Mouse (Mus musculus) stomach, embryonic 16.5 days (tissue): ENCODE results near the gene 9130019O22Rik. TPM values are rescaled to one million over a fixed set of nuclear protein-coding genes. Genes with fewer than 3 reads are reported as not detected.
"Not testable (repeated sequence)": the region's sequence is repeated elsewhere in the genome, so short reads cannot be mapped to it uniquely, and the experiment has no call there.

Experiments
- ATAC-seq: fragments of 200-750 bp; cut with Nextera tagmentation; 2 replicates; pipeline ENCODE4 v1.8.0; 2017; ENCODE audit warnings: moderate number of reproducible peaks, moderate TSS enrichment; ENCODE audit not compliant: insufficient read depth, low FRiP score
- H3K27ac ChIP-seq: fragments of 300-500 bp; sonication (generic); 2 replicates; pipeline ENCODE4 v1.5.1; 2014; ENCODE audit warnings: low read length
- H3K27me3 ChIP-seq: fragments of 300-500 bp; sonication (generic); 2 replicates; pipeline ENCODE4 v1.6.1; 2014; ENCODE audit warnings: low read length, control low read depth, mixed read lengths; ENCODE audit not compliant: control insufficient read depth, insufficient read depth
- H3K36me3 ChIP-seq: fragments of 300-500 bp; sonication (generic); 2 replicates; pipeline ENCODE4 v1.6.1; 2014; ENCODE audit warnings: low read length; ENCODE audit not compliant: control insufficient read depth, insufficient read depth
- H3K4me1 ChIP-seq: fragments of 300-500 bp; sonication (generic); 2 replicates; pipeline ENCODE4 v1.6.1; 2014; ENCODE audit warnings: low read length, control low read depth, mixed read lengths; ENCODE audit not compliant: control insufficient read depth, insufficient read depth
- H3K4me2 ChIP-seq: fragments of 300-500 bp; sonication (generic); 2 replicates; pipeline ENCODE4 v1.6.1; 2014; ENCODE audit warnings: low read depth, low read length, mixed read lengths
- H3K4me3 ChIP-seq: fragments of 300-500 bp; sonication (generic); replicated peaks from 2 replicates; pipeline ENCODE4 v1.5.1; 2014; ENCODE audit warnings: mild to moderate bottlenecking, low read length
- H3K9ac ChIP-seq: fragments of 300-500 bp; sonication (generic); 2 replicates; pipeline ENCODE4 v1.6.1; 2014; ENCODE audit warnings: low read length
- H3K9me3 ChIP-seq: fragments of 300-500 bp; sonication (generic); replicated peaks from 2 replicates; pipeline ENCODE4 v1.6.1; 2016; ENCODE audit warnings: low read length, control low read depth; ENCODE audit not compliant: control insufficient read depth
- WGBS: fragments of 180-500 bp; shearing (Covaris S2); extraction: QIAGEN DNeasy Blood & Tissue Kit; methylation state at CpG from one replicate; pipeline ENCODE4 v1.1.7; 2014; 5-methylcytosine and 5-hydroxymethylcytosine counted together
- polyA plus RNA-seq: library from polyadenylated mRNA; unstranded; fragments of >200 nt; fragmentation: Nextera tagmentation; extraction: Ambion mirVana; gene quantifications from 2 replicates; pipeline ENCODE4 v1.2.1, GENCODE M21; 2015

The 9130019O22Rik gene
- polyA plus RNA-seq, 1 experiment from 2014 or later = 6.2 TPM

GRCm38 (mm10) chr7:127345512-127346325, 41.2 kb downstream of the 9130019O22Rik start, which contains the start of gene Zfp768:
Gene Zfp768, minus strand, starts transcription at chr7:127345589.
- H3K36me3 ChIP-seq = 0 out of 2 replicates have a peak, but pooled peaks cover 7% of the 10 kb centered on the region
- no peaks in the 10 kb centered on the region for H3K9me3 ChIP-seq
- peaks cover 22% of the 10 kb centered on the region for H3K4me1 ChIP-seq
- H3K4me2 ChIP-seq = peak within 1 kb of the TSS; percentile 90
- peak within 1 kb of the TSS; percentile 97 for H3K4me3 ChIP-seq
- WGBS = under 1% methylated on average over 74 of the region's 76 CpGs
- peak within 1 kb of the TSS; percentile 97 for H3K9ac ChIP-seq
- peak within 1 kb of the TSS; percentile 97 for H3K27ac ChIP-seq
- ATAC-seq = peak; percentile 90
- no peaks in the 10 kb centered on the region for H3K27me3 ChIP-seq

GRCm38 (mm10) chr7:127345092-127345491, 41.9 kb downstream of the 9130019O22Rik start:
- H3K4me1 ChIP-seq = peaks cover 22% of the 10 kb centered on the region
- WGBS = under 1% methylated on average over 42 of the region's 42 CpGs
- peak; percentile 59 for ATAC-seq
- H3K27me3 ChIP-seq = no peaks in the 10 kb centered on the region
- peak overlapping the region; percentile 97 for H3K9ac ChIP-seq
- H3K27ac ChIP-seq = peak overlapping the region; percentile 97
- no peaks in the 10 kb centered on the region for H3K9me3 ChIP-seq
- H3K36me3 ChIP-seq = 0 out of 2 replicates have a peak, but pooled peaks cover 7% of the 10 kb centered on the region
- H3K4me2 ChIP-seq = peak overlapping the region; percentile 90
- H3K4me3 ChIP-seq = peak overlapping the region; percentile 97

- Histone ChIP-seq H3K4me1 (peaks cover 22% of the 10 kb centered on the region), H3K9ac (peak overlapping the region; percentile 97), H3K36me3 (0 out of 2 replicates have a peak, but pooled peaks cover 7% of the 10 kb centered on the region), H3K27ac (no peak overlapping the region), H3K4me2 (peak overlapping the region; percentile 90), H3K9me3 (no peaks in the 10 kb centered on the region), H3K27me3 (no peaks in the 10 kb centered on the region), H3K4me3 (peak overlapping the region; percentile 97)
- no peak for ATAC-seq
- WGBS = 87% methylated on average over 8 of the region's 8 CpGs
These were observed 42.6 kb downstream of the 9130019O22Rik start for GRCm38 (mm10) chr7:127344371-127344770.

GRCm38 (mm10) chr7:127343351-127344019, 43.5 kb downstream of the 9130019O22Rik start:
- H3K4me2 ChIP-seq = no peak overlapping the region

GRCm38 (mm10) chr7:127342888-127343287, 44.1 kb downstream of the 9130019O22Rik start:
- Histone ChIP-seq H3K9me3 (no peaks in the 10 kb centered on the region), H3K4me1 (peaks cover 22% of the 10 kb centered on the region), H3K9ac (no peak overlapping the region), H3K4me3 (no peak overlapping the region), H3K4me2 (no peak overlapping the region), H3K36me3 (0 out of 2 replicates have a peak, but pooled peaks cover 7% of the 10 kb centered on the region), H3K27me3 (no peaks in the 10 kb centered on the region), H3K27ac (no peak overlapping the region)
- no peak for ATAC-seq
- WGBS = 86% methylated on average over 7 of the region's 7 CpGs

More at GRCm38 (mm10) chr7:127343351-127344019, 43.5 kb downstream of the 9130019O22Rik start:
- Histone ChIP-seq H3K4me1 (peaks cover 22% of the 10 kb centered on the region), H3K27me3 (no peaks in the 10 kb centered on the region), H3K36me3 (0 out of 2 replicates have a peak, but pooled peaks cover 7% of the 10 kb centered on the region), H3K9me3 (no peaks in the 10 kb centered on the region), H3K9ac (no peak overlapping the region), H3K4me3 (no peak overlapping the region), H3K27ac (no peak overlapping the region)
- ATAC-seq = no peak
- 89% methylated on average over 38 of the region's 38 CpGs for WGBS

GRCm38 (mm10) chr7:127342332-127342731, 44.6 kb downstream of the 9130019O22Rik start:
- Histone ChIP-seq H3K27ac (no peak overlapping the region), H3K27me3 (no peaks in the 10 kb centered on the region), H3K4me1 (peaks cover 22% of the 10 kb centered on the region), H3K36me3 (0 out of 2 replicates have a peak, but pooled peaks cover 7% of the 10 kb centered on the region), H3K4me3 (no peak overlapping the region), H3K9me3 (no peaks in the 10 kb centered on the region), H3K9ac (no peak overlapping the region), H3K4me2 (no peak overlapping the region)
- no peak for ATAC-seq
- WGBS = 56% methylated on average over 4 of the region's 4 CpGs

- H3K4me2 ChIP-seq, ATAC-seq, H3K4me3 ChIP-seq, H3K27me3 ChIP-seq, H3K9me3 ChIP-seq, H3K36me3 ChIP-seq, H3K9ac ChIP-seq, H3K27ac ChIP-seq: not testable (repeated sequence)
- H3K4me1 ChIP-seq = peaks cover 19% of the 10 kb centered on the region
- 93% methylated on average over 6 of the region's 6 CpGs for whole genome bisulfite sequencing
These were observed 45.1 kb downstream of the 9130019O22Rik start for GRCm38 (mm10) chr7:127341861-127342260.

GRCm38 (mm10) chr7:127341356-127341755, 45.6 kb downstream of the 9130019O22Rik start:
- Histone ChIP-seq H3K27me3 (no peaks in the 10 kb centered on the region), H3K27ac (no peak overlapping the region), H3K4me3 (no peak overlapping the region), H3K9me3 (no peaks in the 10 kb centered on the region), H3K4me1 (peaks cover 17% of the 10 kb centered on the region), H3K36me3 (0 out of 2 replicates have a peak, but pooled peaks cover 7% of the 10 kb centered on the region), H3K4me2 (no peak overlapping the region), H3K9ac (no peak overlapping the region)
- WGBS = 93% methylated on average over 8 of the region's 8 CpGs
- no peak for ATAC-seq

GRCm38 (mm10) chr7:127337636-127338035, 49.3 kb downstream of the 9130019O22Rik start:
- Histone ChIP-seq H3K4me1 (no peaks in the 10 kb centered on the region), H3K27ac (no peak overlapping the region), H3K27me3 (no peaks in the 10 kb centered on the region), H3K36me3 (no peaks in the 10 kb centered on the region), H3K9ac (no peak overlapping the region), H3K4me3 (no peak overlapping the region), H3K4me2 (no peak overlapping the region), H3K9me3 (no peaks in the 10 kb centered on the region)
- WGBS = 68% methylated on average over 4 of the region's 4 CpGs
- no peak for ATAC-seq
